ENCODE assay signal across 34 mouse cellular contexts in the genomic region with DNA sequence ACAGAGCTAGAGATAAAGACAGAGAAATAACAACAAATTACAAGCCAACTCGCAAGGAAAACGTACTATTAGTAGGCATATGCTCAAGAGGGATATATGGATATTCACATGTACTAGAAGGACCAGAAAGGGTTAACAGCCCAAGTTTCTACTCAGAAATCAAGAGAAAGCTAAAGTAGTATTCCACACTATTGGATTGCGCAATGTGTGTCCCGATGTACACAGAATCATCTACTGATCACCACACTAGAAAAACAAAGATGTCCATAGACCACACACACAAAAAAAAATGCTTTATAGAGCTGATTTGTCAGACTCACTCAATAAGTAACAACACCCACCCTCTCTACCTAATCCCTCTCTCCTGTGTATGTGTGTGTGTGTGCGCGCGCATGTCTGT.
"Had no signal": no experiment of that assay in that cellular context is flagged by ENCODE, and none has a peak within 500 bp of the region (broad histone marks: within the 10 kb centered on the region; RNA-seq: fewer than 3 reads in every experiment).

No protein-coding gene starts in this region.

- DNase-seq: heart, postnatal 14 days; heart, postnatal 36 days; heart, postnatal 4 days; kidney, adult 11 months; kidney, adult 18-20 months; kidney, adult 2 months; kidney, adult 8-10 months; kidney, adult 9 months; kidney, postnatal 10 days; kidney, postnatal 14 days; kidney, postnatal 25 days; kidney, postnatal 36 days; kidney, postnatal 4 days; layer of hippocampus, adult 9-11 months; layer of hippocampus, postnatal 36 days had no signal

- H3K27ac ChIP-seq: heart, embryonic 10.5 days; heart, embryonic 13.5 days; heart, embryonic 15.5 days; hindbrain, embryonic 10.5 days; hindbrain, embryonic 12.5 days; hindbrain, embryonic 13.5 days; hindbrain, embryonic 14.5 days; hindbrain, embryonic 15.5 days; hindbrain, postnatal 0 days; intestine, embryonic 15.5 days; kidney, embryonic 15.5 days; kidney, postnatal 0 days; layer of hippocampus, adult 2 months had no signal

- H3K4me2 ChIP-seq: heart, embryonic 11.5 days; heart, embryonic 12.5 days; heart, embryonic 13.5 days; heart, embryonic 15.5 days; hindbrain, embryonic 12.5 days; hindbrain, embryonic 13.5 days; hindbrain, embryonic 14.5 days; hindbrain, embryonic 15.5 days; intestine, embryonic 15.5 days; kidney, embryonic 15.5 days had no signal

- H3K9ac ChIP-seq: heart, embryonic 12.5 days; heart, embryonic 13.5 days; heart, embryonic 15.5 days; hindbrain, embryonic 12.5 days; hindbrain, embryonic 13.5 days; hindbrain, embryonic 14.5 days; hindbrain, embryonic 15.5 days; intestine, embryonic 15.5 days; kidney, embryonic 15.5 days had no signal

- H3K27me3 ChIP-seq: heart, embryonic 12.5 days; heart, embryonic 13.5 days; heart, embryonic 15.5 days; hindbrain, embryonic 12.5 days; hindbrain, embryonic 13.5 days; hindbrain, embryonic 15.5 days; intestine, embryonic 15.5 days; kidney, embryonic 15.5 days had no signal

- H3K4me1 ChIP-seq: heart, embryonic 10.5 days; heart, embryonic 12.5 days; heart, embryonic 15.5 days; hindbrain, embryonic 10.5 days; hindbrain, embryonic 12.5 days; hindbrain, embryonic 13.5 days; hindbrain, embryonic 15.5 days; intestine, embryonic 15.5 days; kidney, embryonic 15.5 days had no signal

- H3K4me3 ChIP-seq: heart, embryonic 10.5 days; heart, embryonic 12.5 days; heart, embryonic 13.5 days; heart, embryonic 15.5 days; hindbrain, embryonic 10.5 days; hindbrain, embryonic 12.5 days; hindbrain, embryonic 13.5 days; hindbrain, embryonic 15.5 days; intestine, embryonic 15.5 days; kidney, embryonic 15.5 days; layer of hippocampus, adult 2 months had no signal

- H3K36me3 ChIP-seq: heart, embryonic 10.5 days; heart, embryonic 12.5 days; heart, embryonic 13.5 days; heart, embryonic 15.5 days; hindbrain, embryonic 10.5 days; hindbrain, embryonic 12.5 days; hindbrain, embryonic 13.5 days; hindbrain, embryonic 15.5 days; intestine, embryonic 15.5 days; kidney, embryonic 15.5 days had no signal

- ATAC-seq: hindbrain, embryonic 16.5 days; hindbrain, postnatal 0 days; inflammation-experienced regulatory T-cells, adult 6 months; intestine, embryonic 15.5 days; intestine, embryonic 16.5 days; intestine, postnatal 0 days had no signal

- H3K9me3 ChIP-seq: heart, embryonic 10.5 days; heart, embryonic 13.5 days; heart, embryonic 15.5 days; hindbrain, embryonic 10.5 days; hindbrain, embryonic 12.5 days; hindbrain, embryonic 13.5 days; hindbrain, embryonic 15.5 days; intestine, embryonic 15.5 days; kidney, embryonic 15.5 days had no signal
